Mouse (Mus musculus) heart, adult 2 months (tissue): ENCODE results near the gene Sectm1a. TPM values are rescaled to one million over a fixed set of nuclear protein-coding genes. Genes with fewer than 3 reads are reported as not detected.

ENCODE experiments used
- DNase-seq, 2 experiments: peaks; one replicate each; pipeline ENCODE4 v3.0.0; 2021
- H3K27ac ChIP-seq: fragments of 200-600 bp; 2 replicates; pipeline ENCODE4 v1.8.1; 2022
- H3K27me3 ChIP-seq: fragments of 200-500 bp; 2 replicates; pipeline ENCODE4 v1.6.1; 2012; ENCODE audit warnings: mild to moderate bottlenecking, low read length, inconsistent platforms, mixed read lengths; ENCODE audit not compliant: control insufficient read depth, insufficient read depth
- H3K36me3 ChIP-seq: fragments of 200-500 bp; 2 replicates; pipeline ENCODE4 v1.6.1; 2012; ENCODE audit warnings: low read length, inconsistent platforms; ENCODE audit not compliant: control insufficient read depth, insufficient read depth
- H3K4me1 ChIP-seq: fragments of 200-500 bp; 2 replicates; pipeline ENCODE4 v1.6.1; 2011; ENCODE audit warnings: low read length; ENCODE audit not compliant: control insufficient read depth, insufficient read depth
- H3K4me3 ChIP-seq: fragments of 200-600 bp; 2 replicates; pipeline ENCODE4 v1.8.1; 2022
- H3K79me2 ChIP-seq: fragments of 200-500 bp; replicated peaks from 2 replicates; pipeline ENCODE4 v1.6.1; 2012; ENCODE audit warnings: mild to moderate bottlenecking, inconsistent platforms, low read length, moderate library complexity, mixed read lengths; ENCODE audit not compliant: control insufficient read depth, insufficient read depth
- H3K9ac ChIP-seq: fragments of 200-500 bp; 2 replicates; pipeline ENCODE4 v1.6.1; 2012; ENCODE audit warnings: low read depth, mild to moderate bottlenecking, control low read depth, inconsistent platforms, low read length, mixed read lengths
- CTCF ChIP-seq: fragments of 200-600 bp; IDR thresholded peaks from 2 replicates; pipeline ENCODE4 v1.8.1; 2022; ENCODE audit warnings: antibody characterized with exemption, mild to moderate bottlenecking, moderate library complexity
- EP300 ChIP-seq: fragments of 200-500 bp; IDR thresholded peaks from 2 replicates; pipeline ENCODE4 v1.6.1; 2011; ENCODE audit warnings: low read depth, low read length, control low read depth; ENCODE audit not compliant: insufficient read depth
- POLR2A ChIP-seq: fragments of 200-500 bp; IDR thresholded peaks from 2 replicates; pipeline ENCODE4 v1.6.1; 2011; ENCODE audit warnings: mild to moderate bottlenecking, low read depth, low read length, control low read depth; ENCODE audit not compliant: insufficient read depth
- whole genome bisulfite sequencing: fragments of 180-500 bp; shearing (Covaris S2); methylation state at CpG from one replicate; pipeline ENCODE4 v1.1.7; 2018; 5-methylcytosine and 5-hydroxymethylcytosine counted together
- intact Hi-C: fragments of 180-260 bp; cut with DNase I; formaldehyde crosslinking; loops from one replicate; pipeline ENCODE4 v1.15.1; 2025
- polyA plus RNA-seq: library from polyadenylated mRNA; depleted of rRNA; stranded (reverse); fragments of >200 nt; gene quantifications from 2 replicates; pipeline ENCODE4 v1.2.3, GENCODE M21; 2012
- total RNA-seq, 2 experiments: library from RNA; stranded (reverse); gene quantifications; 2 replicates each; pipeline ENCODE4 v1.2.3; 2021

Gene Sectm1a
- total and polyA plus RNA-seq, 3 experiments, result not detected

GRCm38 (mm10) chr11:121122024-121122670 lies 41.1 kb upstream of the Sectm1a start:
- no peaks in the 10 kb centered on the region for H3K36me3 ChIP-seq
- H3K9ac ChIP-seq, result no peak overlapping the region
- TF ChIP-seq POLR2A, result no peak
- TF ChIP-seq CTCF, result no peak
- no peak for TF ChIP-seq EP300
- H3K79me2 ChIP-seq, result no peaks in the 10 kb centered on the region
- 22% methylated on average over 2 of the region's 2 CpGs for WGBS
- no peak overlapping the region for H3K4me3 ChIP-seq
- H3K27me3 ChIP-seq, result no peaks in the 10 kb centered on the region
- DNase-seq, result no peak
- H3K27ac ChIP-seq, result no peak overlapping the region
- intact Hi-C loops, result no loop called here
- H3K4me1 ChIP-seq, result no peaks in the 10 kb centered on the region; the same call in 1 of the 2 replicates

- Histone ChIP-seq H3K36me3 (no peaks in the 10 kb centered on the region), H3K27me3 (no peaks in the 10 kb centered on the region), H3K4me3 (no peak overlapping the region), H3K4me1 (no peaks in the 10 kb centered on the region; the same call in 1 of the 2 replicates), H3K9ac (no peak overlapping the region), H3K27ac (no peak overlapping the region), H3K79me2 (no peaks in the 10 kb centered on the region)
- TF ChIP-seq EP300 (no peak), CTCF (no peak), POLR2A (no peak)
- intact Hi-C loops, result no loop called here
- DNase-seq, result no peak
- 34% methylated on average over 3 of the region's 3 CpGs for WGBS
Observed at GRCm38 (mm10) chr11:121121151-121121550, 40.1 kb upstream of the Sectm1a start.

GRCm38 (mm10) chr11:121118577-121118976 lies 37.6 kb upstream of the Sectm1a start, which contains the start of gene Tex19.2:
Gene Tex19.2 (minus strand): TSS chr11:121118677.
- WGBS, result 90% methylated on average over 3 of the region's 3 CpGs

GRCm38 (mm10) chr11:121118106-121118505 lies 37.1 kb upstream of the Sectm1a start:
- Histone ChIP-seq H3K4me1 (no peaks in the 10 kb centered on the region; the same call in 1 of the 2 replicates), H3K36me3 (no peaks in the 10 kb centered on the region), H3K4me3 (no peak overlapping the region), H3K27me3 (no peaks in the 10 kb centered on the region), H3K79me2 (no peaks in the 10 kb centered on the region), H3K9ac (no peak overlapping the region), H3K27ac (no peak overlapping the region)
- WGBS, result 93% methylated on average over 18 of the region's 18 CpGs
- no peak for TF ChIP-seq EP300
- TF ChIP-seq CTCF, result no peak
- no peak for TF ChIP-seq POLR2A
- DNase-seq, result no peak
- intact Hi-C loops, result no loop called here

More at GRCm38 (mm10) chr11:121118577-121118976, 37.6 kb upstream of the Sectm1a start, which contains the start of gene Tex19.2:
- TF ChIP-seq EP300 (no peak), CTCF (no peak), POLR2A (no peak)
- H3K4me3 ChIP-seq, result no peak within 1 kb of the TSS
- no peaks in the 10 kb centered on the region for H3K27me3 ChIP-seq
- H3K4me1 ChIP-seq, result no peaks in the 10 kb centered on the region; the same call in 1 of the 2 replicates
- DNase-seq, result no peak
- H3K9ac ChIP-seq, result no peak within 1 kb of the TSS
- H3K36me3 ChIP-seq, result no peaks in the 10 kb centered on the region
- intact Hi-C loops, result no loop called here
- H3K79me2 ChIP-seq, result no peaks in the 10 kb centered on the region
- no peak within 1 kb of the TSS for H3K27ac ChIP-seq

- Histone ChIP-seq H3K79me2 (no peaks in the 10 kb centered on the region), H3K4me3 (no peak overlapping the region), H3K36me3 (no peaks in the 10 kb centered on the region), H3K4me1 (peaks cover 4% of the 10 kb centered on the region), H3K27ac (no peak overlapping the region), H3K9ac (no peak overlapping the region), H3K27me3 (no peaks in the 10 kb centered on the region)
- no peak for TF ChIP-seq POLR2A
- TF ChIP-seq CTCF, result no peak
- TF ChIP-seq EP300, result no peak
- intact Hi-C loops, result no loop called here
- no peak for DNase-seq
- WGBS, result 63% methylated on average over 5 of the region's 5 CpGs
Observed at GRCm38 (mm10) chr11:121112091-121112775, 31.2 kb upstream of the Sectm1a start.

GRCm38 (mm10) chr11:121111601-121112000 lies 30.6 kb upstream of the Sectm1a start:
- DNase-seq, result no peak
- no peak overlapping the region for H3K4me3 ChIP-seq
- no peak overlapping the region for H3K9ac ChIP-seq
- H3K4me1 ChIP-seq, result peaks cover 4% of the 10 kb centered on the region
- no peaks in the 10 kb centered on the region for H3K79me2 ChIP-seq
- TF ChIP-seq EP300 (no peak), CTCF (no peak), POLR2A (no peak)
- H3K27ac ChIP-seq, result no peak overlapping the region
- intact Hi-C loops, result no loop called here
- 62% methylated on average over 1 of the region's 1 CpGs for WGBS
- no peaks in the 10 kb centered on the region for H3K27me3 ChIP-seq
- H3K36me3 ChIP-seq, result no peaks in the 10 kb centered on the region
